Mouse (Mus musculus): ENCODE measurements around the gene Midn.

Gene Midn

DNA sequence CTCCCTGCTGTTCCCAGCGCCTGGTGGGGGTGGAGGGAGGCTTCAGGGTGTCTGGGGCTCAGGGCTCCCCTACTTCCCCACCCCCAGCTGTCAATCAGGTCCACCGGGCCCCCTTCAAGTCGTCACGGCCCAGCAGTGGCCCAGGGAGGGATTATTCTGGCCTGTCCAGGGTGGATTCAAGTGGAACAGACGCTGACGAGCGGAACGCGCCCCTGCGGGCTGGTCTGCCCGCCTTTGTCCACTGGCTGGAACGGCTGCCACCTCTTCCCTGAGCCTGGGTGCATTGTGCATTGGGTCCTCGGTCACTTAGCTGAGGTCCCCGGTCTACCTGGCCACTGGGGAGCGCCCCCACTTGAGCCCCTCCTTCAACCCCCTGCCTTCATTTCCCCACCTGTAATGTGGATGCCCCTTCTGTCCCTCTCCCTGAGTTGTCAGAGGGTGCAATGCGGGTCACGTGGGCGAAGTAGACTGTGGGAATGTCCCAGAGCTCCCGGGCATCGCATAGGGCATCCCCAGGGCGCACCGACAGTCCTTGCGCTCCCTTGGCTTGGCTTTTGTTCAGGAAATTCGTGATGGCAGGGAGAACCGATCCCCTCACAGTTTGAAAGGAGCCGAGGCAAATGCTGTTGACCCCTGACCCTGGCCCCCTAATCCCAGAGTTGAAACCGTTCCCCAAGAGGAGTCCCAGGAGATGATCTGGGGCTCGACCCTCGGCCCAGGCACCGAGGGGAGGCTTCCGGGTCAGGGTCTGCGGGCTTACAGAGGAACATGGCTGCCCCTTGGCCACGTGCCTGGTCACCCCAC, 48.9 kb downstream of the Midn start:
- DNase-seq: no peak

DNA sequence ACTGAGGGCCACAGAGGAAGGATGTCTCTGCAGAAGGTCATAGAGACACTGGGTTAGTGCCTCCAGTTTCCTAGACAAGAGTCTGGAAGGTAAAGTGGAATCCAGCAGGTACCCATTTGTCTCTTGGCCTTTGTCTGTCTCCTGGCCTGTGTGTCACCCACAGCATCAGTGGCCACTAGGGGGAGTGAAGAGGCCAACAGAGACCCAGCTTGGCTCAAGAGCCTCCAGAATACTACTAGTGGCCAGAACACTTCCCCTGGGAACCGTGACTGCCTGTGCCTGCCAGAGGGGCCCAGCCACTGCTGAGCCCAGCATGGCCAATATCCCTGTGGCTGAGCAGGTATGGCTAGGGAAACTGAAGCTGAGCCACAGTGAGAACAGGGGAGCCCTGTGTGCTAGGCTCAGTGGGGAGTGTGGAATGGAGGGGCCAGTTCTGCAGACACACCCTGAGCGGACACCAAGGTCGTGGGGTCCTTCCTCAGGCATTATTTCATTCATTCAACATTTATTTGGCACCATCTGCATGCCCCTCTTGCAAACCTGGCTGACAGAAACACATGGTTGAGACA, 51.5 kb downstream of the Midn start:
- peak; percentile 90 to 92 for DNase-seq

DNA sequence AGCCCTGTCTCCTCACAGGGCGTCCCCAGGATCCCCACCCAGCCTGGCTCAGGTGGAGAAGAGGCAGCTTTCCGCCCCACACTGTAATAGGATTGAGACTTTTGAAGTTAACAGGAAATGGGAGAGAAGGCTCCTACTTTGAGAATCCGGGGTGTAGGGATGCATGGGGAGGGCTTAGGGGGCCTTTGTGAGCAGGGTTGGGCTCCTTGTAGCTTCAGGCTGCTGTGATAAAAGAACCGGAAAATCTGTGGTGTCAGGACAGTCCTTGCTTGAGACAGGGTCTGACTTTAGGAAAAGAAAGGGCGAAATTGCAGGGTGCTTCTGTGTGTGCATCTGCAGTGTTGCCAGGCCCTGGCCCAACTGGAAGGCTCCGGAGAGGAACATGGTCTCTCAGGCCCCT, 52.4 kb downstream of the Midn start:
- no peak for DNase-seq

DNA sequence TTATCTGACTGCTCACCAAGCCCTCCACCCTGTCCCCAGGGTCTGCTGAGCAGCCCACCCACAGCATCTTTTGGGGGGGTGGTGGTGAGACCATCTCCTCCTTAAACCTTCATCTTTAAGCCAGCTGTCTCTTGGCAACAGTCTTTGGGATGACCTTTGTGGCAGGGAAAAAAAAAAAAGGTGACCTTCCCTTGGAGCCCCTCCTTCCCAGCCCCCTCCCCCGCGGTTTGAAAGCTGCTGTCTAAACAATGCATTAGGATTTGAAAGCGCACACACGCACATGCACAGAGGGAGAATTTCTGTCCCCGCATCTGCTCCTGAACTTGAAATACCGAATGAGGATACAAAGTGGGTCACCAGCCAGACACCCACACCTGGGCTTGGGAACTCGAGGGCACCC, 56.0 kb downstream of the Midn start:
- DNase-seq: no peak

DNA sequence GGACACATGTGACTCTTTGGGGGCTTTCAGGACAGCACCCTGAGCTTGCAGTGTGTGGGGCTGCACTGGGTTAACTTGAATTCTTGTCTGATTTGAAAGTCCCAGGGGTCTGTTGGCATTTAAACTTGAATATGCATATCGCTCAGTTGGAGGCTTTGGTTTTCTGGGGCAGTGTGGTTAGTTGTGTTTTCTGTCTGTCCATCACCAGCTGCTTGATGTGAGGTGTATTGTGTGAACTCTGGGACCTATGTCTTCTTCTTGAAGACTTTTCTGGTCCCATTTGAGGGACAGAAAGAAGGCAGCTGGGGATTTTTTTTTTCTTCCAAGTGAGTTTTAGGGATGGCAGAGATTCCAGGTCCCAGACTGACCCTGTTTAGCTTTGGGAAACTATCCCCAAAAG, 59.1 kb downstream of the Midn start:
- no peak for DNase-seq

DNA sequence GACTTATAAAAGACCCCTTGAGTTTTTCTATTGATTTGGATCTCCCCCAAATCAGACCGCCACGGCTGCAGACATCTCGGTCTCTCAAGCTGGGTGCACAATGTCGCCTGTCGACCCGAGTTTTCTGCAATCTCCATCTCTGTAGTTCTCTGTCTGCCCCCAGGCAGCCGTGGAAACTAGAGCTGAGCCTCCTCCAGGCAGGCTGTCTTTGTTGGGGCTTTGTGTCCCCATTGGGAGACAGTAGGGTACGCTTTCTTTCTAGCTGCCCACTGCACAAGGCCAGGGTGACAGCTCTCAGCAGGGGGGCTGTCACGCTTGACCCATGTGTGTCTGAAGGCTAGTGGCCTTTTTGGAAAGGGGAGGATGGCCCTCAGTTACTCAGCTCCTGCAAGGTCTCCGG, 59.6 kb downstream of the Midn start:
- DNase-seq: no peak
